Comparison of ENCODE assay signal across 14 mouse cellular contexts in the genomic region with DNA sequence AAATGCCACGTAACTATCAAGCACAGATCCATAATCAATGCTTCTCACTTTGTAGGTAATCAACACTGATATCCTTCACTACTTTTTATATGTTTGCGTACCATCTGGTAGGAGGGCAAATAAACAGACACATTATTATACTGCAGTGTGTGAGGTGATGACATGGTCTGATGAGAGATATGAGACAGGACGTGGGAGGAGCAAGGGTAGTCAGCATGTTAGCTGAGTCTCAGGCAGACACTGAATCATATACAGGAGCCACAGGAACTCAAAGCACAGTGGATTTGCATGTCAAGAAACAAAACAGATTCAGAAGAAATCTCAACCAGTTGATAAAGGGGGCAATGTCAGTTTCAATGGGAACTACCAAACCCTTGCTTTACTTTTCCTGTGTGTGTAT.
"Had no signal": no experiment of that assay in that cellular context is flagged by ENCODE, and none has a peak within 500 bp of the region (broad histone marks: within the 10 kb centered on the region; RNA-seq: fewer than 3 reads in every experiment).

No protein-coding gene starts in this region.

- H3K9me3 ChIP-seq: liver, embryonic 13.5 days; midbrain, embryonic 12.5 days; midbrain, embryonic 15.5 days; stomach, embryonic 15.5 days had no signal

- H3K4me1 ChIP-seq: liver, embryonic 13.5 days; midbrain, embryonic 12.5 days; stomach, embryonic 15.5 days had no signal

- H3K4me2 ChIP-seq: liver, embryonic 13.5 days; midbrain, embryonic 12.5 days; midbrain, embryonic 15.5 days; stomach, embryonic 15.5 days had no signal

- H3K4me3 ChIP-seq: left cerebral cortex, adult 2 months; liver, embryonic 13.5 days; midbrain, embryonic 12.5 days; midbrain, embryonic 15.5 days; stomach, embryonic 15.5 days had no signal

- H3K27ac ChIP-seq: kidney, postnatal 0 days; left cerebral cortex, adult 2 months; liver, embryonic 13.5 days; midbrain, embryonic 12.5 days; midbrain, embryonic 15.5 days; stomach, embryonic 15.5 days had no signal

- H3K36me3 ChIP-seq: liver, embryonic 13.5 days; midbrain, embryonic 12.5 days; midbrain, embryonic 15.5 days; stomach, embryonic 15.5 days had no signal

- H3K9ac ChIP-seq: liver, embryonic 13.5 days; midbrain, embryonic 12.5 days; midbrain, embryonic 15.5 days; stomach, embryonic 15.5 days had no signal

- DNase-seq: kidney, postnatal 36 days; layer of hippocampus, postnatal 36 days; liver, embryonic 13.5 days; lung, adult 2 months; lung, postnatal 14 days; lung, postnatal 4 days; right cerebral cortex, postnatal 14 days; spleen, adult 18-20 months; thymus, postnatal 25 days had no signal

- H3K27me3 ChIP-seq: liver, embryonic 13.5 days; midbrain, embryonic 12.5 days; midbrain, embryonic 15.5 days; stomach, embryonic 15.5 days had no signal
